Mouse (Mus musculus) lung, embryonic 14.5 days (tissue): ENCODE results near the gene Fam71a. TPM values are rescaled to one million over a fixed set of nuclear protein-coding genes. Genes with fewer than 3 reads are reported as not detected.
A peak's percentile ranks its signal among the peaks of the same experiment; 100 is the strongest.

Source experiments
- ATAC-seq: fragments of 200-750 bp; cut with Nextera tagmentation; 2 replicates; pipeline ENCODE4 v1.8.0; 2017; ENCODE audit warnings: mild to moderate bottlenecking, moderate TSS enrichment, moderate library complexity; ENCODE audit not compliant: insufficient read depth
- DNase-seq: peaks from one replicate; pipeline ENCODE4 v3.0.0-alpha.2; 2015
- H3K27ac ChIP-seq: fragments of 300-500 bp; sonication (generic); 2 replicates; pipeline ENCODE4 v1.5.1; 2014; ENCODE audit warnings: low read depth, mild to moderate bottlenecking, moderate library complexity
- H3K27me3 ChIP-seq: fragments of 300-500 bp; sonication (generic); 2 replicates; pipeline ENCODE4 v1.6.1; 2014; ENCODE audit warnings: low read length, control low read depth; ENCODE audit not compliant: insufficient read depth
- H3K36me3 ChIP-seq: fragments of 300-500 bp; sonication (generic); 2 replicates; pipeline ENCODE4 v1.6.1; 2014; ENCODE audit warnings: control low read depth; ENCODE audit not compliant: insufficient read depth
- H3K4me1 ChIP-seq: fragments of 300-500 bp; sonication (generic); 2 replicates; pipeline ENCODE4 v1.6.1; 2014; ENCODE audit warnings: antibody characterized with exemption, control low read depth; ENCODE audit not compliant: insufficient read depth
- H3K4me2 ChIP-seq: fragments of 300-500 bp; sonication (generic); 2 replicates; pipeline ENCODE4 v1.6.1; 2014; ENCODE audit warnings: mild to moderate bottlenecking
- H3K4me3 ChIP-seq: fragments of 300-500 bp; sonication (generic); 2 replicates; pipeline ENCODE4 v1.5.1; 2014; ENCODE audit warnings: low read depth, low read length
- H3K9ac ChIP-seq: fragments of 300-500 bp; sonication (generic); 2 replicates; pipeline ENCODE4 v1.6.1; 2014
- H3K9me3 ChIP-seq: fragments of 300-500 bp; sonication (generic); 2 replicates; pipeline ENCODE4 v1.6.1; 2016; ENCODE audit warnings: low read depth, low read length, control low read depth
- CTCF ChIP-seq: IDR thresholded peaks from 2 replicates; pipeline ENCODE4 v1.5.1; 2016; ENCODE audit warnings: antibody characterized with exemption, low read depth
- WGBS: fragments of 180-500 bp; shearing (Covaris S2); extraction: QIAGEN DNeasy Blood & Tissue Kit; methylation state at CpG from one replicate; pipeline ENCODE4 v1.1.7; 2014; 5-methylcytosine and 5-hydroxymethylcytosine counted together
- polyA plus RNA-seq: library from polyadenylated mRNA; unstranded; fragments of >200 nt; fragmentation: Nextera tagmentation; extraction: Ambion mirVana; gene quantifications from 2 replicates; pipeline ENCODE4 v1.2.1, GENCODE M21; 2014

The Fam71a gene
- polyA plus RNA-seq, 1 experiment from 2014 or later = not detected

DNA sequence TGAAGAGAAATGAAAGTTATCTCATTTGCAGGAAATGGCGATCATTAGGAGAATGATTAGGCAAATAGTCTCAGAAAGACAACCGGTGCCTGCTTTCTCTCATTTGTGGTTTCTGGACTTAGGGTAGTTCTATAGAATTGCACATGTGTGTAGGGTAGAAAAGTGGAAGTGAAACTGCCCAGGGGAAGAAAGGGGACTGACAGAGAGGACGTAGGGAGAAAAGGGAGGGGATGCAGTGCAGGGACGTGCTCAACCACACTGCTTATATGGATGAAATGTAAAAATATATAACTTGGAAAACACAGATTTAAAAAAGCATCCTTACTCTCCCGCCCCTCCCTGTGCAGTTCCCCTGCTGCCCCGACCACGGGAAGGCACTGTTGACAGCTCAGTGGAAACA is 33.3 kb upstream of the Fam71a start:
- H3K4me1 ChIP-seq = no peaks in the 10 kb centered on the region
- 53% methylated on average over 7 of the region's 7 CpGs for WGBS
- no peak for DNase-seq

DNA sequence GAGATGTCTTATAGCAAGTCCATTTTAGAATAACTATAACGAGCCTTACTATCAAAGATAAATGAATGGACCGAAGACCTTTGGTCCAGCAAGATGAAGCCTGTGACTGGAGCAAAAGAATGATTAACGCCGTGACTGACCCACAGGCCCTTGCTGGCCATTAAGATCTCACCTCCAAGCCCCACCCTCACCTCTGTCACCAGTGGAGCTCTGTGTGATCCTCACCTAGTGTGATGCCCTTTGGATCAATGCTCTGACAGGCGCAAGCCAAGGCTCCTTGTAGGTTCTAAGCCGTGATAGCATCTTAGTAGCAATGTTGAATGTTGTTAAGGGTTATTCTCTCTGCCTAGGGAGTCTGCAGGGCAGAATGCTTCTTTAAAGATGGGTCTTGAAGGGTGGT is 31.4 kb upstream of the Fam71a start:
- Histone ChIP-seq H3K9me3 (no peaks in the 10 kb centered on the region), H3K36me3 (no peaks in the 10 kb centered on the region), H3K4me3 (no peak overlapping the region), H3K27me3 (no peaks in the 10 kb centered on the region), H3K4me1 (no peaks in the 10 kb centered on the region), H3K9ac (no peak overlapping the region), H3K4me2 (no peak overlapping the region), H3K27ac (no peak overlapping the region)
- DNase-seq (no peak), ATAC-seq (no peak)
- WGBS = 84% methylated on average over 6 of the region's 6 CpGs
- no peak for TF ChIP-seq CTCF

More for the DNA sequence above, 33.3 kb upstream of the Fam71a start:
- TF ChIP-seq CTCF = no peak
- Histone ChIP-seq H3K9ac (no peak overlapping the region), H3K9me3 (no peaks in the 10 kb centered on the region), H3K27ac (no peak overlapping the region), H3K36me3 (no peaks in the 10 kb centered on the region), H3K4me2 (no peak overlapping the region), H3K4me3 (no peak overlapping the region), H3K27me3 (no peaks in the 10 kb centered on the region)
- no peak for ATAC-seq

DNA sequence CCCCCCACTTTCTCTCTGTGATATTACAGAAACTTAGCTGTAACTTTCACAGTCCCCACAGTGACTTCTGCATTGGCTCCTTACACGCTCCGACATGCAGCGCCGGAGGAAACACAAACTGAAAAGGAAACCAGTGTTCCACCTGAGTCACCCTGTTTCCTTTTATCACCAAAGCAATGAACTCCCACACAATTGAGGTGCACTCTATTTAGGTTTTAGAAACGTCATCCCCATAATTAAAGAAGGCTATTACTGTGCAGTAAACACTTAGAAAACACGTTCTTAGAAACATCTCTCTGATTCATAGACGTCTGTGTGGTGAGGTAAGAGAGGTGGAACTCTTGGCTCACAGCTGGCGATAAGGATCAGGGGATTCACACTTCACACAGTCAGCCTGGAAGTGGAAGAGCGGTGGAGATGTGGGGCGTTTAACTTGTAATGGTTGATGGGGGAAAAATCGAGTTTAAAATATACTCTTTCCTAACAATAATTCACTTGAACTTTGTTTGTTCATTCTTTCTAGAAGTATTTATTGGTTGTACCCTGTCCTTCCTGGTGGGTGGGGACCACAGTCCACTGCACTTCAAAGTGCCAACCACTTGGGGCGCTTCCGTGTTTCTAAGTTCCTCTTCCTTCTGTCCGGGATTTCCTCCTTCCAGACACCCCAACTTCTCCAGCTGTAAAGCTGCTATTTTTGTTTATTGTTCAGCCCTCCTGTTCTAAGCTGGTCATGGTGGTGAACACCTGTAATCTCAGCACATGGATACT is 29.2 kb upstream of the Fam71a start:
- H3K36me3 ChIP-seq = no peaks in the 10 kb centered on the region
- ATAC-seq = no peak
- no peak overlapping the region for H3K27ac ChIP-seq
- no peaks in the 10 kb centered on the region for H3K4me1 ChIP-seq
- H3K4me3 ChIP-seq = no peak overlapping the region
- H3K27me3 ChIP-seq = peaks cover 5% of the 10 kb centered on the region; the same call in 1 of the 2 replicates
- H3K4me2 ChIP-seq = no peak overlapping the region
- TF ChIP-seq CTCF = peak; percentile 49
- H3K9me3 ChIP-seq = no peaks in the 10 kb centered on the region
- WGBS = 32% methylated on average over 14 of the region's 14 CpGs
- peak; percentile 59 for DNase-seq
- no peak overlapping the region for H3K9ac ChIP-seq

DNA sequence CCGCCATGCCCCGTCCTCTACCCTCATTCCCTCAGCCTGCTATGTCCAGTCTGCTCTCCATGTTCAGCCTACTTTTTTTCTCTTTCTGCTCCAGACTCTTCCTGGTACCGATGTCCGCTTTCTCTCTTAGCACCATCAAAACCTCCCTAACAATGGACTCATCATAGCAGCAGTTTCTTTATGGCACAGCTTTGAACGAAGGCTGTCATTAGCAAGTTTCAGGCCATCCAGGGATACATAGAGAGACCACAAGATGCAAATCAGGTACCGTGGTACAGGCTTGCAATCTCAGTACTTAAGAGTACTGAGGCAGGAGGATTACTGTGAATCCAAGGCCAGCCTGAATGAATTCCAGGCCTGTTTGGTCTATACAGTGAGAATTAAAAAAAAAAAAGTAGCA is 28.1 kb upstream of the Fam71a start:
- WGBS = 82% methylated on average over 6 of the region's 6 CpGs
- H3K27ac ChIP-seq = no peak overlapping the region
- no peak overlapping the region for H3K4me3 ChIP-seq
- no peak for DNase-seq
- H3K9ac ChIP-seq = no peak overlapping the region
- peaks cover 13% of the 10 kb centered on the region for H3K27me3 ChIP-seq
- H3K4me2 ChIP-seq = no peak overlapping the region
- ATAC-seq = no peak
- H3K4me1 ChIP-seq = no peaks in the 10 kb centered on the region
- H3K36me3 ChIP-seq = no peaks in the 10 kb centered on the region
- no peak for TF ChIP-seq CTCF
- no peaks in the 10 kb centered on the region for H3K9me3 ChIP-seq

DNA sequence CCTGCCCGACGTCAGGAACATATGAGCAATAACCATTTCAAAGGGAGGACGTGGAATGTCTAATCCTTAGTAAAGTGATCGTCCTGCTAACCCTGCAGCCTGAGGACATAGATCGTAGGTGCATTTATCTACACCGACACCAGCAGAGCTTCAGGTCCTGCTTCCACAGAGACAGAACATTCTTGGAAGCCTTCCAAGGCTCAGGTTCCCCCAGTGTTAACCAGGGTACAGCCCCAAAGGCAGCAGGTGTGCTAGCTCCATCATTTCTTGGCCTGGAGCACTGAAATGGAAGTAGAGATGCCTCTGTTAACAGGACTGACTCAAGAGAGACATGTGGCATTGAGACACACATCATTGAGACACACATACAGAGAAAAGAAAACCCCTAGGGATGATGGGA is 27.6 kb upstream of the Fam71a start:
- no peak overlapping the region for H3K4me2 ChIP-seq
- DNase-seq (no peak), ATAC-seq (no peak)
- H3K4me3 ChIP-seq = no peak overlapping the region
- no peak overlapping the region for H3K27ac ChIP-seq
- no peaks in the 10 kb centered on the region for H3K4me1 ChIP-seq
- TF ChIP-seq CTCF = no peak
- H3K27me3 ChIP-seq = peaks cover 13% of the 10 kb centered on the region
- no peaks in the 10 kb centered on the region for H3K36me3 ChIP-seq
- WGBS = 50% methylated on average over 6 of the region's 6 CpGs
- H3K9me3 ChIP-seq = no peaks in the 10 kb centered on the region
- no peak overlapping the region for H3K9ac ChIP-seq

DNA sequence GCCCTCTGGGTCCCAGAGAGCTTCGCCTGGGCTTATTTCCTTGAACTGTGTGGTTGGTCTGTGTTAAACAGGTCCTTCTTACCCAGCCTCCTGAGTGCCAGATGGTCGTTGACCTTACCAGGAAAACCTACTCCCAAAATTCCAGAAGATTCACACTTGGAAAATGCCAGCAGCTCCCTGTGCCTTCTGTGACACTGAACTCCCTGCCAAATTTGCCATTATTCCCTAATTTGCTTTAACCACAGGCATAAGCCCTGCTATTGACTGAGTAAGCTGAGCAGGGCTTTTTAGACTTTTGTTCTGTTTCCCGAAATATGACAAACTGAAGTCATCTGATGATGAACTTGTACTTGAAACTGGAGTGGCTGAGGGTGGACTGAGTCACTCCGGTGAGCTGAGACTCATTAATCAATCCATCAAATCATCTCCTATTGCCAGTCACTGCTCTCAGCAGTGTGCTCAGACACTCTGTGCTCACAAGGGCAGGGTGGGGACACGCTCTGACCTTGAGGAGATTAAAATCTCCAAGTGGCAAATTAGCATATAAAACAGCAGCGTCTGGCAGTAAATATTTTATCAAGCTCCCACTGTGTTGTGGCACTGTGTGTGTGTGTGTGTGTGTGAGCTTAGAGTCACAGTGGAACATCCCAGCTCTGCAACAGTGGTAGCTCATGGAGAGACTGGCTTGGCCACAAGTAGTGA is 25.2 kb upstream of the Fam71a start:
- WGBS = 35% methylated on average over 6 of the region's 6 CpGs

DNA sequence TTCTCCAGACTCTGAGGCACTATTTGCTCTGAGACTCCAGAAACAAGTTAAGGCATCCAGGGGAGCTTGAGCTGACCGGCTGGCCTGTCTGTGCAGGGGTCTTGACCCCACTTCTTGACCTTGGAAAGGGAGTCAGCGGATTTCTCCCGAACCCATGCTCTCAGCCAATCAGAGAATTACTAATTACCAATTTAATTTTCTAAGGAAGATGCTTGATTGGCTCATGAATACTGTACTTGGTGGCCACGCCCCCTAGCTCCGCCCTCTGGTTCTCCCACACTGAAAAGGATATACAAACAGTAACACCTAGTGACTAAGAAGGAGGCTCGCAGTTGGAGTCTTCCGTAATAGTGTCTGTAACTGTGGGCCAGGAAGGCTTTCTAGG is 21.8 kb upstream of the Fam71a start:
- WGBS = 5% methylated on average over 7 of the region's 7 CpGs
- H3K27ac ChIP-seq = no peak overlapping the region
- DNase-seq = peak; percentile 60
- peaks cover 21% of the 10 kb centered on the region for H3K4me1 ChIP-seq
- TF ChIP-seq CTCF = no peak
- H3K9me3 ChIP-seq = no peaks in the 10 kb centered on the region
- no peaks in the 10 kb centered on the region for H3K36me3 ChIP-seq
- H3K4me2 ChIP-seq = peak overlapping the region; percentile 99
- no peak for ATAC-seq
- peaks cover 47% of the 10 kb centered on the region for H3K27me3 ChIP-seq
- no peak overlapping the region; the same call in 1 of the 2 replicates for H3K4me3 ChIP-seq
- H3K9ac ChIP-seq = peak overlapping the region; percentile 43; the same call in 1 of the 2 replicates

More for the DNA sequence above, 25.2 kb upstream of the Fam71a start:
- H3K9ac ChIP-seq = no peak overlapping the region
- DNase-seq (no peak), ATAC-seq (no peak)
- H3K27me3 ChIP-seq = peaks cover 35% of the 10 kb centered on the region
- peaks cover 14% of the 10 kb centered on the region for H3K4me1 ChIP-seq
- H3K9me3 ChIP-seq = no peaks in the 10 kb centered on the region
- no peaks in the 10 kb centered on the region for H3K36me3 ChIP-seq
- H3K4me3 ChIP-seq = no peak overlapping the region
- H3K4me2 ChIP-seq = no peak overlapping the region
- no peak for TF ChIP-seq CTCF
- no peak overlapping the region for H3K27ac ChIP-seq
